Mouse (Mus musculus) myocyte (in vitro differentiated cells): ENCODE measurements at regions not wholly inside any gene's neighbourhood (a gene's known extent, or its start where the extent isn't known, plus 50 kb on each side); places are given as distances from the start of the nearest gene placed in this dataset.

Source experiments
- H3K27me3 ChIP-seq: one replicate; pipeline ENCODE4 v1.6.1; 2011; ENCODE audit not compliant: control insufficient read depth, insufficient read depth, insufficient read length
- H3K36me3 ChIP-seq: one replicate; pipeline ENCODE4 v1.6.1; 2011; ENCODE audit not compliant: control insufficient read depth, insufficient read depth
- H3K4me2 ChIP-seq: one replicate; pipeline ENCODE4 v1.6.1; 2011; ENCODE audit warnings: low read depth, control low read depth
- H3K4me3 ChIP-seq: one replicate; pipeline ENCODE4 v1.5.1; 2011; ENCODE audit warnings: mild to moderate bottlenecking, control low read depth, moderate library complexity
- H3K79me2 ChIP-seq: one replicate; pipeline ENCODE4 v1.6.1; 2011; ENCODE audit not compliant: control insufficient read depth, insufficient read depth
- H3ac ChIP-seq: one replicate; pipeline ENCODE4 v1.6.1; 2011; ENCODE audit not compliant: control insufficient read depth, insufficient read length
- CEBPB ChIP-seq: IDR thresholded peaks from 2 replicates; pipeline ENCODE4 v1.6.1; 2011; ENCODE audit warnings: mild to moderate bottlenecking, moderate library complexity; ENCODE audit not compliant: poor library complexity, insufficient read depth, severe bottlenecking
- E2F4 ChIP-seq: IDR thresholded peaks from one replicate; pipeline ENCODE4 v1.6.1; 2011; ENCODE audit warnings: mild to moderate bottlenecking, control low read depth, moderate library complexity; ENCODE audit not compliant: insufficient read depth
- MAX ChIP-seq: IDR thresholded peaks from one replicate; pipeline ENCODE4 v1.6.1; 2011; ENCODE audit warnings: low read depth, mild to moderate bottlenecking, control low read depth
- MYOD1 ChIP-seq, 3 experiments: IDR thresholded peaks; one replicate each; pipeline ENCODE4 v1.6.1; 2011; ENCODE audit warnings: control low read depth in 2 of 3, low read depth in 2 of 3, mild to moderate bottlenecking in 2 of 3, moderate library complexity in 1 of 3; ENCODE audit not compliant: insufficient read length in 2 of 3, control insufficient read depth in 1 of 3
- MYOG ChIP-seq, 3 experiments: IDR thresholded peaks; one replicate each; pipeline ENCODE4 v1.6.1; 2011; ENCODE audit warnings: control low read depth in 2 of 3, low read depth in 2 of 3, mild to moderate bottlenecking in 2 of 3; ENCODE audit not compliant: insufficient read length in 2 of 3, control insufficient read depth in 1 of 3, insufficient read depth in 1 of 3
- POLR2A ChIP-seq: IDR thresholded peaks from one replicate; pipeline ENCODE4 v1.6.1; 2011; ENCODE audit warnings: low read depth, mild to moderate bottlenecking, control low read depth, moderate library complexity; ENCODE audit not compliant: insufficient read length
- POLR2AphosphoS2 ChIP-seq: IDR thresholded peaks from one replicate; pipeline ENCODE4 v1.6.1; 2011; ENCODE audit warnings: low read depth, control low read depth; ENCODE audit not compliant: insufficient read length
- REST ChIP-seq: IDR thresholded peaks from one replicate; pipeline ENCODE4 v1.6.1; 2011; ENCODE audit warnings: mild to moderate bottlenecking, control low read depth, moderate library complexity; ENCODE audit not compliant: insufficient read depth, insufficient read length
- SRF ChIP-seq: IDR thresholded peaks from one replicate; pipeline ENCODE4 v1.6.1; 2011; ENCODE audit warnings: low read depth; ENCODE audit not compliant: control insufficient read depth, insufficient read length
- TCF12 ChIP-seq: IDR thresholded peaks from one replicate; pipeline ENCODE4 v1.6.1; 2011; ENCODE audit warnings: mild to moderate bottlenecking, control low read depth; ENCODE audit not compliant: poor library complexity, insufficient read depth, severe bottlenecking
- TCF3 ChIP-seq: IDR thresholded peaks from one replicate; pipeline ENCODE4 v1.6.1; 2011; ENCODE audit warnings: low read depth, control low read depth; ENCODE audit not compliant: insufficient read length
- USF1 ChIP-seq: IDR thresholded peaks from one replicate; pipeline ENCODE4 v1.6.1; 2011; ENCODE audit warnings: low read depth, mild to moderate bottlenecking, control low read depth, moderate library complexity

GRCm38 (mm10) chr5:64634008-64634407 is 169.2 kb upstream of the Klf3 start:
- Histone ChIP-seq H3ac (no peak overlapping the region), H3K4me3 (no peak overlapping the region), H3K79me2 (no peaks in the 10 kb centered on the region), H3K27me3 (no peaks in the 10 kb centered on the region), H3K4me2 (no peak overlapping the region), H3K36me3 (no peaks in the 10 kb centered on the region)
- TF ChIP-seq SRF: no peak
- no peak for TF ChIP-seq MAX
- no peak for TF ChIP-seq POLR2AphosphoS2
- TF ChIP-seq REST: no peak
- TF ChIP-seq CEBPB: no peak
- no peak for TF ChIP-seq POLR2A
- no peak for TF ChIP-seq MYOG (IDR thresholded peaks at IDR 0.05; ENCODE audit: control insufficient read depth in 1 of 3, insufficient read depth in 1 of 3, insufficient read length in 2 of 3, low read depth in 2 of 3)
- no peak for TF ChIP-seq E2F4
- TF ChIP-seq USF1: no peak
- TF ChIP-seq TCF3: no peak
- no peak for TF ChIP-seq TCF12
- no peak for TF ChIP-seq MYOD1 (IDR thresholded peaks at IDR 0.05; ENCODE audit: control insufficient read depth in 1 of 3, insufficient read length in 2 of 3, low read depth in 2 of 3)

- TF ChIP-seq CEBPB (no peak), TCF12 (no peak), SRF (no peak), USF1 (no peak), MYOG (IDR thresholded peaks at IDR 0.05; ENCODE audit: control insufficient read depth in 1 of 3, insufficient read depth in 1 of 3, insufficient read length in 2 of 3, low read depth in 2 of 3) (no peak), POLR2A (no peak)
- H3K79me2 ChIP-seq: no peaks in the 10 kb centered on the region
- no peaks in the 10 kb centered on the region for H3K36me3 ChIP-seq
- H3ac ChIP-seq: no peak overlapping the region
- H3K27me3 ChIP-seq: no peaks in the 10 kb centered on the region
- H3K4me2 ChIP-seq: no peak overlapping the region
- no peak overlapping the region for H3K4me3 ChIP-seq
Measured at GRCm38 (mm10) chr5:64634721-64635120, 168.5 kb upstream of the Klf3 start.

- Histone ChIP-seq H3K4me2 (no peak overlapping the region), H3K36me3 (no peaks in the 10 kb centered on the region), H3K4me3 (no peak overlapping the region), H3K79me2 (no peaks in the 10 kb centered on the region), H3ac (no peak overlapping the region), H3K27me3 (no peaks in the 10 kb centered on the region)
- no peak for TF ChIP-seq POLR2A
- TF ChIP-seq TCF3: no peak
- TF ChIP-seq MYOG (IDR thresholded peaks at IDR 0.05; ENCODE audit: control insufficient read depth in 1 of 3, insufficient read depth in 1 of 3, insufficient read length in 2 of 3, low read depth in 2 of 3): no peak
- no peak for TF ChIP-seq CEBPB
- TF ChIP-seq USF1: no peak
- no peak for TF ChIP-seq MYOD1 (IDR thresholded peaks at IDR 0.05; ENCODE audit: control insufficient read depth in 1 of 3, insufficient read length in 2 of 3, low read depth in 2 of 3)
- no peak for TF ChIP-seq E2F4
- TF ChIP-seq SRF: no peak
- TF ChIP-seq POLR2AphosphoS2: no peak
- no peak for TF ChIP-seq MAX
- TF ChIP-seq REST: no peak
- no peak for TF ChIP-seq TCF12
Measured at GRCm38 (mm10) chr5:64636301-64636700, 166.9 kb upstream of the Klf3 start.

- no peak overlapping the region for H3K4me2 ChIP-seq
- H3K4me3 ChIP-seq: no peak overlapping the region
- TF ChIP-seq SRF: no peak
- no peak for TF ChIP-seq REST
- TF ChIP-seq MYOG (IDR thresholded peaks at IDR 0.05; ENCODE audit: control insufficient read depth in 1 of 3, insufficient read depth in 1 of 3, insufficient read length in 2 of 3, low read depth in 2 of 3): no peak
- no peak for TF ChIP-seq TCF3
- TF ChIP-seq TCF12: no peak
- no peak for TF ChIP-seq E2F4
- TF ChIP-seq MAX: no peak
- TF ChIP-seq POLR2A: no peak
- no peak for TF ChIP-seq MYOD1 (IDR thresholded peaks at IDR 0.05; ENCODE audit: control insufficient read depth in 1 of 3, insufficient read length in 2 of 3, low read depth in 2 of 3)
- no peak for TF ChIP-seq POLR2AphosphoS2
- no peak for TF ChIP-seq CEBPB
- no peak for TF ChIP-seq USF1
- H3K27me3 ChIP-seq: no peaks in the 10 kb centered on the region
- H3ac ChIP-seq: no peak overlapping the region
- no peaks in the 10 kb centered on the region for H3K79me2 ChIP-seq
- no peaks in the 10 kb centered on the region for H3K36me3 ChIP-seq
Measured at GRCm38 (mm10) chr5:64643584-64643983, 159.6 kb upstream of the Klf3 start.
